Mouse (Mus musculus): ENCODE results near the gene Ints7.

- TF ChIP-seq CTCF (IDR thresholded peaks at IDR 0.05; ENCODE audit: control insufficient read depth, insufficient read depth, low read length) (no peak), POLR2A (IDR thresholded peaks at IDR 0.05; ENCODE audit: borderline replicate concordance, control insufficient read depth, low read depth, low read length) (no peak)
Observed at GRCm38 (mm10) chr1:191609051-191609450, 33.6 kb downstream of the Ints7 start.

All from bone marrow, adult 2 months (tissue).